Mouse (Mus musculus) heart, embryonic 11.5 days (tissue): ENCODE measurements around the gene Stambpl1. TPM values are rescaled to one million over a fixed set of nuclear protein-coding genes. Genes with fewer than 3 reads are reported as not detected.

Source experiments
- ATAC-seq: fragments of 200-750 bp; cut with Nextera tagmentation; replicated peaks from 2 replicates; pipeline ENCODE4 v1.8.0; 2017; ENCODE audit warnings: moderate library complexity; ENCODE audit not compliant: insufficient number of reproducible peaks, low FRiP score, low TSS enrichment
- H3K27ac ChIP-seq: fragments of 300-500 bp; sonication (generic); 2 replicates; pipeline ENCODE4 v1.5.1; 2014; ENCODE audit warnings: mild to moderate bottlenecking, low read depth, low read length
- H3K27me3 ChIP-seq: fragments of 300-500 bp; sonication (generic); 2 replicates; pipeline ENCODE4 v1.6.1; 2014; ENCODE audit warnings: mild to moderate bottlenecking, low read length, mixed read lengths; ENCODE audit not compliant: control insufficient read depth, insufficient read depth
- H3K36me3 ChIP-seq: fragments of 300-500 bp; sonication (generic); 2 replicates; pipeline ENCODE4 v1.6.1; 2014; ENCODE audit warnings: mild to moderate bottlenecking, low read length, moderate library complexity, mixed read lengths; ENCODE audit not compliant: control insufficient read depth, insufficient read depth
- H3K4me1 ChIP-seq: fragments of 300-500 bp; sonication (generic); 2 replicates; pipeline ENCODE4 v1.6.1; 2014; ENCODE audit warnings: low read length; ENCODE audit not compliant: control insufficient read depth, insufficient read depth
- H3K4me2 ChIP-seq: fragments of 300-500 bp; sonication (generic); 2 replicates; pipeline ENCODE4 v1.6.1; 2014; ENCODE audit warnings: mild to moderate bottlenecking, moderate library complexity
- H3K4me3 ChIP-seq: fragments of 300-500 bp; sonication (generic); 2 replicates; pipeline ENCODE4 v1.5.1; 2014; ENCODE audit warnings: low read depth, low read length
- H3K9ac ChIP-seq: fragments of 300-500 bp; sonication (generic); 2 replicates; pipeline ENCODE4 v1.6.1; 2014; ENCODE audit warnings: mild to moderate bottlenecking, low read depth, low read length, moderate library complexity
- H3K9me3 ChIP-seq: fragments of 300-500 bp; sonication (generic); replicated peaks from 2 replicates; pipeline ENCODE4 v1.6.1; 2016; ENCODE audit warnings: low read length; ENCODE audit not compliant: control insufficient read depth
- WGBS: fragments of 180-500 bp; shearing (Covaris S2); extraction: QIAGEN DNeasy Blood & Tissue Kit; methylation state at CpG from one replicate; pipeline ENCODE4 v1.1.7; 2014; ENCODE audit not compliant: insufficient replicate concordance; 5-methylcytosine and 5-hydroxymethylcytosine counted together
- polyA plus RNA-seq: library from polyadenylated mRNA; unstranded; fragments of >200 nt; fragmentation: Nextera tagmentation; extraction: Ambion mirVana; gene quantifications from 2 replicates; pipeline ENCODE4 v1.2.1, GENCODE M21; 2014

The Stambpl1 gene
- polyA plus RNA-seq, 1 experiment from 2014 or later, result 5.2 TPM

- WGBS, result 81% methylated on average over 11 of the region's 11 CpGs
- Histone ChIP-seq H3K27ac (no peak overlapping the region), H3K4me3 (no peak overlapping the region), H3K27me3 (no peaks in the 10 kb centered on the region), H3K36me3 (no peaks in the 10 kb centered on the region), H3K4me2 (no peak overlapping the region), H3K4me1 (no peaks in the 10 kb centered on the region), H3K9ac (no peak overlapping the region), H3K9me3 (no peaks in the 10 kb centered on the region)
- ATAC-seq, result no peak
Observed at GRCm38 (mm10) chr19:34270106-34270726, 78.2 kb downstream of the Stambpl1 start.

DNA sequence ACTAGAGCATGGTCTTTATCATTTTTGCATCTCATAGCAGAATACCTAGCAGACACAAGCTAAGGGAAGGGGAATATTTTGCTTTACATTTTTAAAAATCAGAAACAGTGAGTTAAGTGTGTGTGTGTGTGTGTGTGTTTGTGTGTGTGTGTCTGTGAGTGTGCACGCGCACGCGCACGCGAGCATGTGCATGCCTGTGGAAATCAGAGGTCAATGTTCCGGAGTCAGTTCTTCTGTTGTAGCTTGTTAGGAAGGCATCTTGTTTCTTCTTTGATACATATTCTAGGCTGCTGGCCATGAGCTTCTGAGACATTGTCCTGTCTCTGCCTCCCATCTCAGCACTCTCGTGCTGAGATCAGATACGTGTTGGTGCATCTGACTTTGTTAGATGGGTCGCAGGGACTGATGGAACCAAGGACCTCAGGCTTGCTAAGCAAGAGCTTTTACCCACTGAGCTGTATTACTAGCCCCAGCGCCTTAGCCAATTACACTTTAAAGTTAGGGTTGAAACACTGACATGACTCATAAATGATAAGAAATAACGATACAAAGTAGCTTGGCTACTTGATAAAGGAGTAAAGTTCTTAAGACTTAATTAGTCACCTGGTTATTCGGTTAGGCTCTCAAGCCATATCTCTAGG, 78.9 kb downstream of the Stambpl1 start:
- 83% methylated on average over 13 of the region's 13 CpGs for WGBS
- H3K9ac ChIP-seq, result no peak overlapping the region
- H3K4me3 ChIP-seq, result no peak overlapping the region
- H3K27ac ChIP-seq, result no peak overlapping the region
- H3K36me3 ChIP-seq, result no peaks in the 10 kb centered on the region
- no peaks in the 10 kb centered on the region for H3K4me1 ChIP-seq
- H3K9me3 ChIP-seq, result no peaks in the 10 kb centered on the region
- ATAC-seq, result no peak
- no peak overlapping the region for H3K4me2 ChIP-seq
- no peaks in the 10 kb centered on the region for H3K27me3 ChIP-seq

- ATAC-seq, result no peak
- H3K4me1 ChIP-seq, result no peaks in the 10 kb centered on the region
Observed at GRCm38 (mm10) chr19:34273073-34273472, 81.0 kb downstream of the Stambpl1 start.

GRCm38 (mm10) chr19:34278078-34278477, 86.0 kb downstream of the Stambpl1 start:
- Histone ChIP-seq H3K36me3 (no peaks in the 10 kb centered on the region), H3K9me3 (no peaks in the 10 kb centered on the region), H3K4me1 (no peaks in the 10 kb centered on the region), H3K4me2 (no peak overlapping the region), H3K27ac (no peak overlapping the region), H3K9ac (no peak overlapping the region), H3K27me3 (peaks cover 7% of the 10 kb centered on the region; the same call in 1 of the 2 replicates), H3K4me3 (no peak overlapping the region)
- no peak for ATAC-seq
- whole genome bisulfite sequencing, result 83% methylated on average over 3 of the region's 3 CpGs

More at GRCm38 (mm10) chr19:34273073-34273472, 81.0 kb downstream of the Stambpl1 start:
- H3K4me2 ChIP-seq, result no peak overlapping the region
- H3K9me3 ChIP-seq, result no peaks in the 10 kb centered on the region
- no peaks in the 10 kb centered on the region for H3K36me3 ChIP-seq
- H3K9ac ChIP-seq, result no peak overlapping the region
- no peak overlapping the region for H3K27ac ChIP-seq
- WGBS, result 95% methylated on average over 1 of the region's 1 CpGs
- H3K27me3 ChIP-seq, result no peaks in the 10 kb centered on the region
- H3K4me3 ChIP-seq, result no peak overlapping the region

GRCm38 (mm10) chr19:34283614-34284013, 91.6 kb downstream of the Stambpl1 start:
- peaks cover 7% of the 10 kb centered on the region; the same call in 1 of the 2 replicates for H3K27me3 ChIP-seq
- no peak overlapping the region for H3K4me3 ChIP-seq
- H3K4me1 ChIP-seq, result no peaks in the 10 kb centered on the region
- H3K9me3 ChIP-seq, result no peaks in the 10 kb centered on the region
- 66% methylated on average over 6 of the region's 6 CpGs for WGBS
- no peak overlapping the region for H3K27ac ChIP-seq
- H3K4me2 ChIP-seq, result no peak overlapping the region
- H3K9ac ChIP-seq, result no peak overlapping the region
- ATAC-seq, result no peak
- H3K36me3 ChIP-seq, result no peaks in the 10 kb centered on the region

DNA sequence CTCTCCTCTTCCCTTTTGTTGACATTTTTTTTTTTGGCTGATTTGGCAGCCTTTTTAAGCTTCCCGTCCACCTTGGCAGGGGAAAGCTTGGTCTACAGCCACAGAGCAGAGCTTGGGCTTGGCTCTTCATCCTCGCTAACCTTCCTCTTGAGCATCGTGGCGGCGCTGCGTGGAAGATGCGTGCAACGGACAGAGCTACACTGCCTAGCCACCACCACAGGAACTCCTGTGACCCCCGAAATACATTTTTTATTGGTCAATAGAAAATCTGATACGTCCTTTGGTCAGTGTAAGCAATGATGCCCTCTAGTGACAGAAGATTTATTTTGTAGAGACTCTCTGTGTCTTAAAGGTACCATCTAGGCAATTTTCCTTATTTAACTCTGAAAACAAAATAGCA, 92.4 kb downstream of the Stambpl1 start:
- H3K4me1 ChIP-seq, result no peaks in the 10 kb centered on the region
- H3K9ac ChIP-seq, result no peak overlapping the region
- no peak overlapping the region for H3K27ac ChIP-seq
- no peaks in the 10 kb centered on the region for H3K9me3 ChIP-seq
- H3K4me3 ChIP-seq, result no peak overlapping the region
- H3K36me3 ChIP-seq, result no peaks in the 10 kb centered on the region
- peaks cover 7% of the 10 kb centered on the region; the same call in 1 of the 2 replicates for H3K27me3 ChIP-seq
- peak overlapping the region; percentile 32 for H3K4me2 ChIP-seq
- 53% methylated on average over 10 of the region's 10 CpGs for WGBS
- ATAC-seq, result no peak

DNA sequence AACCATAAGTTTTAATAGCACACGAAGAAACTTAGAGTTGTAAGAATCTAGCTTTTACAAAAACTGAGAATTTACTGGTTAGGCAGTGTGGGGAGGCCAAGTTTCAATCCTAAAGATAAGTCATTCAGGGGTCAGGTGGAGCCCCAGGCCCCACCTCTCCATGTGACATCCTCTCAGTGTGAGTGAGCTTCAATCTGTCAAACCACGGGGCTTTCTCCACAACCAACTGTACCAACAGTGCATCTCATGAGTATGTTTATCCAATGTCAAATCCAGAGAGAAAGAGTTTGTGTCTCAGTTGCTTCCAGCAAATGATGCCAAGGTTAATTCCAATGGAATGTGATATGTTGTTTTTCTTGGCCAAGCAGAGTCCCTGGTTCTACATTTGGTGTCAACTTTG, 92.8 kb downstream of the Stambpl1 start:
- H3K36me3 ChIP-seq, result no peaks in the 10 kb centered on the region
- no peak for ATAC-seq
- no peak overlapping the region for H3K27ac ChIP-seq
- no peak overlapping the region for H3K4me3 ChIP-seq
- no peak overlapping the region for H3K9ac ChIP-seq
- no peaks in the 10 kb centered on the region for H3K4me1 ChIP-seq
- H3K27me3 ChIP-seq, result peaks cover 7% of the 10 kb centered on the region; the same call in 1 of the 2 replicates
- no peaks in the 10 kb centered on the region for H3K9me3 ChIP-seq
- 36% methylated on average over 2 of the region's 2 CpGs for WGBS
- H3K4me2 ChIP-seq, result no peak overlapping the region

DNA sequence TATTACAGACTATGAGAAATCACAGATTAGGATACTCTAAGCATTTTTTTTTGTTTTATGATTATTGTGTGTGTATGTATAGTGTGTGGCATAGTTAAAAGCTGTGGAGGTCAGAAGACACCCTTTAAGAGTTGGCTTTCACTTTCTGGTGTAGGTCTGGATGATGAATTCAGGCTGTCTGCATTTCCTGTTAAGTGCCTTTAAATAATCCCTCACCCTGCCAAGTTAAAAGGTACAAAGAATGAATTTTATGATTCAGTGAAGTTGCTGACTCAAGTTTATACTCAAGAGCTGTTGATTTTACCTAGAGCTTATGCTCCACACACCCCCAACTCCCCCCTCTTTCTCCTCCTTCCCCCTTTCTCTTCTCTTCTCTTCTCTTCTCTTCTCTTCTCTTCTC, 95.2 kb downstream of the Stambpl1 start:
- no peak for ATAC-seq
- Histone ChIP-seq H3K27me3 (peaks cover 7% of the 10 kb centered on the region; the same call in 1 of the 2 replicates), H3K4me1 (0 out of 2 replicates have a peak, but pooled peaks cover 2% of the 10 kb centered on the region), H3K9me3 (no peaks in the 10 kb centered on the region), H3K9ac (no peak overlapping the region), H3K4me3 (no peak overlapping the region), H3K36me3 (no peaks in the 10 kb centered on the region), H3K27ac (no peak overlapping the region), H3K4me2 (no peak overlapping the region)
